Mouse (Mus musculus) midbrain, embryonic 11.5 days (tissue): Measurements from ENCODE around the gene Gm14327. TPM values are rescaled to one million over a fixed set of nuclear protein-coding genes. Genes with fewer than 3 reads are reported as not detected.
"Not testable (repeated sequence)": the region's sequence is repeated elsewhere in the genome, so short reads cannot be mapped to it uniquely, and the experiment has no call there.

ENCODE experiments used
- ATAC-seq: fragments of 200-750 bp; cut with Nextera tagmentation; 2 replicates; pipeline ENCODE4 v1.8.0; 2017; ENCODE audit warnings: moderate TSS enrichment, moderate library complexity; ENCODE audit not compliant: low FRiP score
- DNase-seq: peaks from one replicate; pipeline ENCODE4 v3.0.0; 2015; ENCODE audit warnings: low spot score; ENCODE audit errors: missing footprints
- H3K27ac ChIP-seq: fragments of 300-500 bp; sonication (generic); 2 replicates; pipeline ENCODE4 v1.5.1; 2014; ENCODE audit warnings: low read depth, low read length
- H3K27me3 ChIP-seq: fragments of 300-500 bp; sonication (generic); 2 replicates; pipeline ENCODE4 v1.6.1; 2014; ENCODE audit warnings: mild to moderate bottlenecking, low read length, moderate library complexity, mixed read lengths; ENCODE audit not compliant: control insufficient read depth, insufficient read depth
- H3K36me3 ChIP-seq: fragments of 300-500 bp; sonication (generic); 2 replicates; pipeline ENCODE4 v1.6.1; 2014; ENCODE audit warnings: mild to moderate bottlenecking, low read length, moderate library complexity, mixed read lengths; ENCODE audit not compliant: control insufficient read depth, insufficient read depth
- H3K4me1 ChIP-seq: fragments of 300-500 bp; sonication (generic); 2 replicates; pipeline ENCODE4 v1.6.1; 2014; ENCODE audit warnings: low read length; ENCODE audit not compliant: control insufficient read depth, insufficient read depth
- H3K4me2 ChIP-seq: fragments of 300-500 bp; sonication (generic); 2 replicates; pipeline ENCODE4 v1.6.1; 2014; ENCODE audit warnings: mild to moderate bottlenecking, moderate library complexity
- H3K4me3 ChIP-seq: fragments of 300-500 bp; sonication (generic); 2 replicates; pipeline ENCODE4 v1.5.1; 2014; ENCODE audit warnings: low read depth, low read length
- H3K9ac ChIP-seq: fragments of 300-500 bp; sonication (generic); 2 replicates; pipeline ENCODE4 v1.6.1; 2014; ENCODE audit warnings: low read length
- H3K9me3 ChIP-seq: fragments of 300-500 bp; sonication (generic); 2 replicates; pipeline ENCODE4 v1.6.1; 2016; ENCODE audit warnings: low read length; ENCODE audit not compliant: control insufficient read depth
- WGBS: fragments of 180-500 bp; shearing (Covaris S2); extraction: QIAGEN DNeasy Blood & Tissue Kit; methylation state at CpG from one replicate; pipeline ENCODE4 v1.1.7; 2014; 5-methylcytosine and 5-hydroxymethylcytosine counted together
- polyA plus RNA-seq: library from polyadenylated mRNA; unstranded; fragments of >200 nt; fragmentation: Nextera tagmentation; extraction: Ambion mirVana; gene quantifications from 2 replicates; pipeline ENCODE4 v1.2.1, GENCODE M21; 2014

Gene Gm14327
- polyA plus RNA-seq, result 1.3 and 2.6 TPM in 2 replicates

GRCm38 (mm10) chr2:177897046-177897578, at the start of gene Gm14327:
Gene Gm14327, plus strand, starts transcription at chr2:177897096.
- DNase-seq, H3K4me1 ChIP-seq, H3K4me3 ChIP-seq, ATAC-seq, H3K9ac ChIP-seq, H3K9me3 ChIP-seq, H3K27me3 ChIP-seq, H3K27ac ChIP-seq, H3K36me3 ChIP-seq, H3K4me2 ChIP-seq: not testable (repeated sequence)
- WGBS, result 44% methylated on average over 8 of the region's 13 CpGs

GRCm38 (mm10) chr2:177862254-177862653, 34.6 kb upstream of the Gm14327 start:
- 86% methylated on average over 2 of the region's 2 CpGs for WGBS
- H3K4me3 ChIP-seq, H3K9ac ChIP-seq, H3K27me3 ChIP-seq, H3K27ac ChIP-seq, H3K36me3 ChIP-seq, H3K9me3 ChIP-seq, H3K4me2 ChIP-seq, DNase-seq, H3K4me1 ChIP-seq, ATAC-seq: not testable (repeated sequence)

- WGBS, result 93% methylated on average over 12 of the region's 14 CpGs
- H3K27me3 ChIP-seq, H3K4me2 ChIP-seq, H3K9me3 ChIP-seq, H3K9ac ChIP-seq, H3K4me1 ChIP-seq, H3K36me3 ChIP-seq, H3K4me3 ChIP-seq, H3K27ac ChIP-seq, DNase-seq, ATAC-seq: not testable (repeated sequence)
Observed at GRCm38 (mm10) chr2:177887743-177888142, 9.2 kb upstream of the Gm14327 start.

- WGBS, result 70% methylated on average over 2 of the region's 3 CpGs
- not testable (repeated sequence) for DNase-seq, ATAC-seq
Observed at GRCm38 (mm10) chr2:177898171-177898570, 1.3 kb downstream of the Gm14327 start.

GRCm38 (mm10) chr2:177903276-177903675, 6.4 kb downstream of the Gm14327 start:
- DNase-seq, ATAC-seq: not testable (repeated sequence)

More at GRCm38 (mm10) chr2:177898171-177898570, 1.3 kb downstream of the Gm14327 start:
- H3K27me3 ChIP-seq, H3K27ac ChIP-seq, H3K9me3 ChIP-seq, H3K4me2 ChIP-seq, H3K4me1 ChIP-seq, H3K9ac ChIP-seq, H3K4me3 ChIP-seq, H3K36me3 ChIP-seq: not testable (repeated sequence)

GRCm38 (mm10) chr2:177925563-177926103, 28.7 kb downstream of the Gm14327 start, which contains the start of gene Zfp972:
Gene Zfp972, minus strand, starts transcription at chr2:177925613.
- not testable (repeated sequence) for H3K9me3 ChIP-seq, H3K27ac ChIP-seq, H3K27me3 ChIP-seq, H3K4me3 ChIP-seq, H3K4me1 ChIP-seq, H3K36me3 ChIP-seq, DNase-seq, ATAC-seq, H3K9ac ChIP-seq, H3K4me2 ChIP-seq
- 68% methylated on average over 4 of the region's 5 CpGs for WGBS

More at GRCm38 (mm10) chr2:177903276-177903675, 6.4 kb downstream of the Gm14327 start:
- 93% methylated on average over 3 of the region's 12 CpGs for WGBS
- not testable (repeated sequence) for H3K4me3 ChIP-seq, H3K9ac ChIP-seq, H3K4me2 ChIP-seq, H3K27ac ChIP-seq, H3K9me3 ChIP-seq, H3K27me3 ChIP-seq, H3K4me1 ChIP-seq, H3K36me3 ChIP-seq

Other genes with a start within 250 kb of the Gm14327 start
- gene Gm14322, start 137.8 kb upstream of the Gm14327 start, polyA plus RNA-seq, result 6.4 and 6.7 TPM in 2 replicates
- 45.5 and 49.3 TPM in 2 replicates for gene Gm14325, start 56.8 kb upstream of the Gm14327 start, polyA plus RNA-seq
- gene Zfp972, start 28.5 kb downstream of the Gm14327 start, polyA plus RNA-seq, result 0.36 and 1.1 TPM in 2 replicates
- gene Gm14326, start 60.2 kb downstream of the Gm14327 start, polyA plus RNA-seq, result 16.7 and 18.3 TPM in 2 replicates
- 14.6 and 15.0 TPM in 2 replicates for gene Zfp971, start 126.2 kb downstream of the Gm14327 start, polyA plus RNA-seq
- 16.3 and 17.6 TPM in 2 replicates for gene Zfp931, start 181.4 kb downstream of the Gm14327 start, polyA plus RNA-seq
- 11.7 and 13.9 TPM in 2 replicates for gene Phactr3, start 221.9 kb downstream of the Gm14327 start, polyA plus RNA-seq